Mouse (Mus musculus) MEL (cell line): ENCODE results near the gene Hoxa11.

Experiments used
- E2F4 ChIP-seq: IDR thresholded peaks from 2 replicates; pipeline ENCODE4 v1.6.1; 2011; ENCODE audit warnings: low read depth, low read length, improper control_type of control experiment, borderline replicate concordance
- MAZ ChIP-seq: IDR thresholded peaks from 2 replicates; pipeline ENCODE4 v1.6.1; 2012; ENCODE audit warnings: low read depth, mild to moderate bottlenecking, inconsistent platforms, low read length, improper control_type of control experiment
- MXI1 ChIP-seq: IDR thresholded peaks from 2 replicates; pipeline ENCODE4 v1.6.1; 2011; ENCODE audit warnings: mild to moderate bottlenecking, low read depth, low read length, improper control_type of control experiment
- POLR2A ChIP-seq, 2 experiments: IDR thresholded peaks; 2 replicates each; pipeline ENCODE4 v1.6.1; 2011 to 2012; ENCODE audit warnings: low read length in 2 of 2, mild to moderate bottlenecking in 2 of 2, control low read depth in 1 of 2, improper control_type of control experiment in 1 of 2, low read depth in 1 of 2, moderate library complexity in 1 of 2; ENCODE audit not compliant: control insufficient read depth in 1 of 2, insufficient read depth in 1 of 2, poor library complexity in 1 of 2
- SMC3 ChIP-seq: IDR thresholded peaks from 2 replicates; pipeline ENCODE4 v1.6.1; 2011; ENCODE audit warnings: low read depth, low read length, improper control_type of control experiment
- TCF12 ChIP-seq: IDR thresholded peaks from 2 replicates; pipeline ENCODE4 v1.6.1; 2014; ENCODE audit warnings: low read depth, mild to moderate bottlenecking, inconsistent platforms, low read length, improper control_type of control experiment, moderate library complexity
- ZC3H11A ChIP-seq: IDR thresholded peaks from 2 replicates; pipeline ENCODE4 v1.6.1; 2012; ENCODE audit warnings: low read depth, mild to moderate bottlenecking, inconsistent platforms, low read length, improper control_type of control experiment

GRCm38 (mm10) chr6:52281084-52281483 lies 35.5 kb upstream of the Hoxa11 start:
- TF ChIP-seq ZC3H11A = no peak
- TF ChIP-seq E2F4 = no peak
- no peak for TF ChIP-seq POLR2A (IDR thresholded peaks at IDR 0.05; ENCODE audit: control insufficient read depth in 1 of 2, insufficient read depth in 1 of 2, low read depth in 1 of 2, low read length in 2 of 2, poor library complexity in 1 of 2)
- no peak for TF ChIP-seq MAZ
- no peak for TF ChIP-seq SMC3
- TF ChIP-seq TCF12 = no peak
- no peak for TF ChIP-seq MXI1
